Mouse (Mus musculus) granulocyte monocyte progenitor cell, adult 5-6 weeks (primary cell): ENCODE results near the gene Nucb2. TPM values are rescaled to one million over a fixed set of nuclear protein-coding genes. Genes with fewer than 3 reads are reported as not detected.

ENCODE experiments used
- ATAC-seq: replicated peaks from 2 replicates; pipeline ENCODE4 v1.8.0; 2016; ENCODE audit warnings: mild to moderate bottlenecking, moderate TSS enrichment, inconsistent platforms; ENCODE audit not compliant: poor library complexity, severe bottlenecking
- total RNA-seq, 2 experiments: library from RNA; stranded (forward) in 1 of 2; stranded (reverse) in 1 of 2; fragments of 200-712, 200-1000 nt in 1 of 2; fragments of >200 nt in 1 of 2; fragmentation: Nextera tagmentation in 1 of 2; gene quantifications; 2 replicates each; pipeline ENCODE4 v1.2.3; 2014 to 2017

The Nucb2 gene
- total RNA-seq, 2 experiments from 2014 or later = 55.1 to 87.7 TPM

GRCm38 (mm10) chr7:116518155-116518554 lies 14.0 kb downstream of the Nucb2 start:
- ATAC-seq = no peak

- ATAC-seq = peak; percentile 46; the same call in 1 of the 2 replicates
Observed at GRCm38 (mm10) chr7:116519805-116520204, 15.6 kb downstream of the Nucb2 start.

GRCm38 (mm10) chr7:116524577-116524976 lies 20.4 kb downstream of the Nucb2 start:
- ATAC-seq = peak; percentile 54

- peak; percentile 98 for ATAC-seq
Observed at GRCm38 (mm10) chr7:116529793-116530192, 25.6 kb downstream of the Nucb2 start.

GRCm38 (mm10) chr7:116530470-116530869 lies 26.3 kb downstream of the Nucb2 start:
- no peak for ATAC-seq

GRCm38 (mm10) chr7:116531311-116531710 lies 27.1 kb downstream of the Nucb2 start:
- ATAC-seq = peak; percentile 64

- ATAC-seq = no peak
Observed at GRCm38 (mm10) chr7:116556834-116557233, 52.7 kb downstream of the Nucb2 start.

GRCm38 (mm10) chr7:116574551-116574950 lies 70.4 kb downstream of the Nucb2 start:
- no peak for ATAC-seq

Other genes with a start within 250 kb of the Nucb2 start
- not detected in 2 replicates for gene Plekha7, start 196.0 kb upstream of the Nucb2 start, total RNA-seq (2014; fragmentation: Nextera tagmentation)
- not detected in 2 replicates for gene Plekha7, start 196.0 kb upstream of the Nucb2 start, total RNA-seq (2017)
- gene Rps13, start 170.2 kb upstream of the Nucb2 start, total RNA-seq (2014; fragmentation: Nextera tagmentation) = 2,911 and 2,968 TPM in 2 replicates
- gene Rps13, start 170.2 kb upstream of the Nucb2 start, total RNA-seq (2017) = 2,703 and 3,256 TPM in 2 replicates
- gene Pik3c2a, start 60.9 kb upstream of the Nucb2 start, total RNA-seq (2014; fragmentation: Nextera tagmentation) = 13.2 and 24.8 TPM in 2 replicates
- gene Pik3c2a, start 60.9 kb upstream of the Nucb2 start, total RNA-seq (2017) = 12.8 and 13.8 TPM in 2 replicates